Mouse (Mus musculus) forelimb bud, embryonic 11.5 days (tissue): ENCODE measurements around the gene Galc.
A peak's percentile ranks its signal among the peaks of the same experiment; 100 is the strongest.

ENCODE experiments used
- DNase-seq: peaks from one replicate; pipeline ENCODE4 v3.0.0-alpha.2; 2012; ENCODE audit warnings: low read depth, low spot score

Gene Galc

GRCm38 (mm10) chr12:98181729-98182128 lies 77.5 kb downstream of the Galc start:
- peak; percentile 83 for DNase-seq

- DNase-seq: no peak
Measured at GRCm38 (mm10) chr12:98180807-98181206, 78.5 kb downstream of the Galc start.

GRCm38 (mm10) chr12:98180235-98180800 lies 78.9 kb downstream of the Galc start:
- DNase-seq: no peak

GRCm38 (mm10) chr12:98179496-98179895 lies 79.8 kb downstream of the Galc start:
- DNase-seq: no peak

GRCm38 (mm10) chr12:98176632-98177031 lies 82.6 kb downstream of the Galc start:
- DNase-seq: no peak

- DNase-seq: no peak
Measured at GRCm38 (mm10) chr12:98161901-98162300, 97.4 kb downstream of the Galc start.

- DNase-seq: peak; percentile 73
Measured at GRCm38 (mm10) chr12:98160867-98161266, 98.4 kb downstream of the Galc start.
